ENCODE assay signal across 9 mouse cellular contexts in the genomic region with DNA sequence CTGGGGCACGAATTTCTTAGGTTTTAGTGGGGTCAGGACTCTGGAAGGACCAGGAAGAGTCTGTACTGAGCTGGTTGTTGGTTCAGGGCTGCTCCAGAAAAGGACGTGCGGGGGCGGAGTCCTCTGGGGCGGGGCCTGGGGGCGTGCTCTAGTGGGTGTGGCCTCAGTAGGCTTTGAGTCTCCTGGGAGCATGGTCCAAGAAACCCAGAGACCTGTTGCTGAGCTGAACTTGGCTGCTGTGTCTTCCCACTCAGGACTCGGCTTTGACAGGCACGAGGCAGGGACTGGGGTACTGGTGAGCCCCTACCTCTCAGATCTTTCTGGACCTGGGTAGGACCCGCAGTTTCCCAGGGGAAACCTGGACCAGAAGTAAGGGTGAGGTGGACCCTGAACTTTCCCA. TPM values are rescaled to one million over a fixed set of nuclear protein-coding genes. Genes with fewer than 3 reads are reported as not detected.
DNase-seq lines count a peak whose midpoint lies in the region; ATAC-seq lines count a peak whose summit lies in the region.
"Had no signal": no experiment of that assay in that cellular context is flagged by ENCODE, and none has a peak within 500 bp of the region (broad histone marks: within the 10 kb centered on the region; RNA-seq: fewer than 3 reads in every experiment).

A gene (plus strand): TSS at position 176 of the 400 bp plus-strand sequence.

- H3K9me3 ChIP-seq in kidney, embryonic 15.5 days (replicated peaks), result no peaks in the 10 kb centered on the region
- H3K9me3 ChIP-seq in lung, embryonic 15.5 days, result no peaks in the 10 kb centered on the region
- no peaks in the 10 kb centered on the region for H3K9me3 ChIP-seq in stomach, embryonic 14.5 days (ENCODE audit: control insufficient read depth, low read depth, low read length)
- H3K9me3 ChIP-seq: neural tube, embryonic 12.5 days had no signal

- peak; percentile 94 for DNase-seq in heart, adult 11 months
- no peak for DNase-seq in heart, postnatal 25 days (ENCODE audit: low spot score)
- DNase-seq in MEL-GATA-1-ER (ENCODE audit: extremely low read depth, low read depth) (peak; percentile 59), MN1 (ENCODE audit: low spot score) (no peak)

- H3K27me3 ChIP-seq in kidney, embryonic 15.5 days, result peaks cover 9% of the 10 kb centered on the region; the same call in 1 of the 2 replicates
- peaks cover 7% of the 10 kb centered on the region for H3K27me3 ChIP-seq in lung, embryonic 15.5 days
- no peaks in the 10 kb centered on the region for H3K27me3 ChIP-seq in stomach, embryonic 14.5 days (ENCODE audit: control insufficient read depth, insufficient read depth, low read length)

- no peak within 1 kb of the TSS for H3K4me2 ChIP-seq in kidney, embryonic 15.5 days
- 0 out of 2 replicates have a peak within 1 kb of the TSS, but pooled peaks have one; percentile 4 for H3K4me2 ChIP-seq in lung, embryonic 15.5 days
- H3K4me2 ChIP-seq in stomach, embryonic 14.5 days (replicated peaks; ENCODE audit: low read depth, low read length), result no peak within 1 kb of the TSS
- H3K4me2 ChIP-seq: neural tube, embryonic 12.5 days had no signal

- no peak within 1 kb of the TSS for H3K4me3 ChIP-seq in kidney, embryonic 15.5 days (replicated peaks)
- no peak within 1 kb of the TSS for H3K4me3 ChIP-seq in lung, embryonic 15.5 days
- H3K4me3 ChIP-seq in stomach, embryonic 14.5 days (ENCODE audit: low read depth, low read length), result no peak within 1 kb of the TSS
- H3K4me3 ChIP-seq: neural tube, embryonic 12.5 days had no signal

- H3K4me1 ChIP-seq in kidney, embryonic 15.5 days, result peaks cover 7% of the 10 kb centered on the region
- H3K4me1 ChIP-seq in lung, embryonic 15.5 days, result 0 out of 2 replicates have a peak, but pooled peaks cover 9% of the 10 kb centered on the region
- H3K4me1 ChIP-seq in stomach, embryonic 14.5 days (ENCODE audit: control insufficient read depth, insufficient read depth, low read length), result no peaks in the 10 kb centered on the region
- H3K4me1 ChIP-seq: neural tube, embryonic 12.5 days had no signal

- 30% methylated on average over 9 of the region's 9 CpGs for WGBS in kidney, embryonic 15.5 days
- 24% methylated on average over 9 of the region's 9 CpGs for WGBS in lung, embryonic 15.5 days
- 26% methylated on average over 9 of the region's 9 CpGs for WGBS in stomach, embryonic 14.5 days

- no peak within 1 kb of the TSS for H3K9ac ChIP-seq in kidney, embryonic 15.5 days
- no peak within 1 kb of the TSS for H3K9ac ChIP-seq in lung, embryonic 15.5 days
- no peak within 1 kb of the TSS for H3K9ac ChIP-seq in stomach, embryonic 14.5 days (replicated peaks; ENCODE audit: low read depth, low read length)
- H3K9ac ChIP-seq: neural tube, embryonic 12.5 days had no signal

- intact Hi-C loops in heart, postnatal 25 days (cut with DNase I), result no loop called here

- peak; percentile 85 for ATAC-seq in erythroid progenitor cell, adult 5-6 weeks (replicated peaks; ENCODE audit: low FRiP score, poor library complexity, severe bottlenecking)
- peak; percentile 76 for ATAC-seq in kidney, embryonic 15.5 days (replicated peaks; ENCODE audit: low FRiP score)
- ATAC-seq in lung, embryonic 15.5 days (ENCODE audit: borderline replicate concordance, extremely low read depth, low FRiP score, low TSS enrichment), result peak; percentile 63; the same call in 1 of the 2 replicates
- peak; percentile 59 for ATAC-seq in stomach, embryonic 14.5 days (ENCODE audit: insufficient number of reproducible peaks, insufficient read depth, low FRiP score, low read depth)

- H3K36me3 ChIP-seq in kidney, embryonic 15.5 days, result no peaks in the 10 kb centered on the region
- H3K36me3 ChIP-seq in lung, embryonic 15.5 days, result no peaks in the 10 kb centered on the region
- no peaks in the 10 kb centered on the region for H3K36me3 ChIP-seq in stomach, embryonic 14.5 days (ENCODE audit: control insufficient read depth, insufficient read depth, low read length)
- H3K36me3 ChIP-seq: neural tube, embryonic 12.5 days had no signal

- no peak within 1 kb of the TSS for H3K27ac ChIP-seq in kidney, embryonic 15.5 days
- no peak within 1 kb of the TSS for H3K27ac ChIP-seq in lung, embryonic 15.5 days
- no peak within 1 kb of the TSS for H3K27ac ChIP-seq in stomach, embryonic 14.5 days (ENCODE audit: low read length)
- H3K27ac ChIP-seq: neural tube, embryonic 12.5 days had no signal

RNA-seq across cellular contexts. Expression of the gene that starts here (rescaled TPM):
- total RNA-seq in heart, postnatal 25 days (2021), result under 1 TPM in 1 of 2 experiments, not detected in 1; 0.08 TPM
- 44.9 and 62.0 TPM in 2 replicates for total RNA-seq in erythroid progenitor cell, adult 5-6 weeks (2015; ENCODE audit: low replicate concordance)
- total RNA-seq in erythroid progenitor cell, adult 5-6 weeks (2017; ENCODE audit: low replicate concordance), result 42.2 and 61.0 TPM in 2 replicates
- polyA plus RNA-seq in kidney, embryonic 15.5 days (2015; fragmentation: Nextera tagmentation; extraction: Ambion mirVana), result 0.42 and 0.99 TPM in 2 replicates
- polyA plus RNA-seq in lung, embryonic 15.5 days (2015; fragmentation: Nextera tagmentation; extraction: Ambion mirVana), result 0.31 and 0.40 TPM in 2 replicates
- 0.43 and 0.46 TPM in 2 replicates for polyA plus RNA-seq in stomach, embryonic 14.5 days (2014; fragmentation: Nextera tagmentation; extraction: Ambion mirVana)

Comparison
In these comparisons a context has a peak if more than half of its experiments do, and no peak if none do; other contexts are left out.
1. RNA of the gene that starts here (total RNA-seq): 42.2 to 62.0 TPM in erythroid progenitor cell, adult 5-6 weeks; 0.08 TPM in heart, postnatal 25 days; every median in the first group is over 10 times any median in the second.
2. DNase-seq: peak in heart, adult 11 months (single experiment) and MEL-GATA-1-ER (single experiment); none in heart, postnatal 25 days (single experiment) and MN1 (single experiment).
3. Peak in ATAC-seq in kidney, embryonic 15.5 days; RNA of the gene not detected or under 1 TPM.
4. Peak in ATAC-seq and H3K4me2 ChIP-seq in lung, embryonic 15.5 days; RNA of the gene not detected or under 1 TPM.
5. Peak in ATAC-seq in stomach, embryonic 14.5 days; RNA of the gene not detected or under 1 TPM.
6. Peak in every context shown above with its lines, with median percentiles within 50 percentile points of each other: ATAC-seq.